Mouse (Mus musculus) limb, embryonic 14.5 days (tissue): ENCODE measurements at regions not wholly inside any gene's neighbourhood (a gene's known extent, or its start where the extent isn't known, plus 50 kb on each side); places are given as distances from the start of the nearest gene placed in this dataset.

ENCODE experiments used
- ATAC-seq: fragments of 200-750 bp; cut with Nextera tagmentation; 2 replicates; pipeline ENCODE4 v1.8.0; 2017; ENCODE audit warnings: low read depth, moderate number of reproducible peaks, moderate TSS enrichment; ENCODE audit not compliant: low FRiP score
- DNase-seq: peaks from one replicate; pipeline ENCODE4 v3.0.0-alpha.2; 2015; ENCODE audit warnings: low spot score
- H3K27ac ChIP-seq: fragments of 300-500 bp; sonication (generic); replicated peaks from 2 replicates; pipeline ENCODE4 v1.5.1; 2014; ENCODE audit warnings: low read depth, mild to moderate bottlenecking, low read length, moderate library complexity, mixed read lengths
- H3K27me3 ChIP-seq: fragments of 300-500 bp; sonication (generic); 2 replicates; pipeline ENCODE4 v1.6.1; 2014; ENCODE audit warnings: low read length, mixed read lengths; ENCODE audit not compliant: control insufficient read depth, insufficient read depth
- H3K36me3 ChIP-seq: fragments of 300-500 bp; sonication (generic); 2 replicates; pipeline ENCODE4 v1.6.1; 2014; ENCODE audit warnings: mild to moderate bottlenecking, low read length, moderate library complexity, mixed read lengths; ENCODE audit not compliant: control insufficient read depth, insufficient read depth
- H3K4me1 ChIP-seq: fragments of 300-500 bp; sonication (generic); 2 replicates; pipeline ENCODE4 v1.6.1; 2014; ENCODE audit warnings: antibody characterized with exemption, low read length, mixed read lengths; ENCODE audit not compliant: control insufficient read depth, insufficient read depth
- H3K4me2 ChIP-seq: fragments of 300-500 bp; sonication (generic); replicated peaks from 2 replicates; pipeline ENCODE4 v1.6.1; 2014; ENCODE audit warnings: low read depth, mild to moderate bottlenecking, low read length, moderate library complexity; ENCODE audit not compliant: severe bottlenecking
- H3K4me3 ChIP-seq: fragments of 300-500 bp; sonication (generic); replicated peaks from 2 replicates; pipeline ENCODE4 v1.5.1; 2014; ENCODE audit warnings: low read length
- H3K9ac ChIP-seq: fragments of 300-500 bp; sonication (generic); 2 replicates; pipeline ENCODE4 v1.6.1; 2014; ENCODE audit warnings: mild to moderate bottlenecking, low read depth, low read length, moderate library complexity; ENCODE audit not compliant: severe bottlenecking
- H3K9me3 ChIP-seq: fragments of 300-500 bp; sonication (generic); 2 replicates; pipeline ENCODE4 v1.6.1; 2016; ENCODE audit warnings: low read length; ENCODE audit not compliant: control insufficient read depth
- POLR2A ChIP-seq: fragments of 200-500 bp; IDR thresholded peaks from 2 replicates; pipeline ENCODE4 v1.8.0; 2012; ENCODE audit warnings: inconsistent platforms, mild to moderate bottlenecking, moderate library complexity, borderline replicate concordance; ENCODE audit not compliant: insufficient read depth, insufficient read length; ENCODE audit errors: extremely low read depth
- WGBS: fragments of 180-500 bp; shearing (Covaris S2); extraction: QIAGEN DNeasy Blood & Tissue Kit; methylation state at CpG from one replicate; pipeline ENCODE4 v1.1.7; 2014; 5-methylcytosine and 5-hydroxymethylcytosine counted together

DNA sequence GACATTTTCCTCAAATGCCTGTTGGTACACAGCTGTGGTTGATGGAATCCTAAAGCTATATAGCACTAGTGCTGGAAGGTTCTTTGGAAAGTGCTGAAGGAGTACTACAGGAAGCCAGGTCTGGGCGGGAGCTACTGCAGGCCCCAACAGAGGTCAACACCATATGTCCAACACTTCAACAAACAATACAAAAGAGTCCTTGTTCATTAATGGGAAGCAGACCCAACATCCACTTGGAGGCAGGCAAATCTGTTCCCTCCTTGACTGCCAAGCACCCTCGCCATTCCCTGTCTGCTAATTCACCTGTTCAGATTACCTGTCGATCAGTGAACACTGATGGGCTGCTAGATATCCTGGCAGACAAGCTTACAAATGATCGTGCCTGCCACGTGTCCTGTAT is 148.4 kb upstream of the Kbtbd8 start:
- ATAC-seq (no peak), DNase-seq (no peak)
- WGBS = 55% methylated on average over 5 of the region's 5 CpGs
- no peaks in the 10 kb centered on the region for H3K27me3 ChIP-seq
- peaks cover 6% of the 10 kb centered on the region; the same call in 1 of the 2 replicates for H3K4me1 ChIP-seq
- TF ChIP-seq POLR2A = no peak
- H3K27ac ChIP-seq = no peak overlapping the region
- H3K36me3 ChIP-seq = no peaks in the 10 kb centered on the region
- no peak overlapping the region for H3K4me3 ChIP-seq
- H3K9me3 ChIP-seq = no peaks in the 10 kb centered on the region
- no peak overlapping the region for H3K4me2 ChIP-seq
- H3K9ac ChIP-seq = no peak overlapping the region

DNA sequence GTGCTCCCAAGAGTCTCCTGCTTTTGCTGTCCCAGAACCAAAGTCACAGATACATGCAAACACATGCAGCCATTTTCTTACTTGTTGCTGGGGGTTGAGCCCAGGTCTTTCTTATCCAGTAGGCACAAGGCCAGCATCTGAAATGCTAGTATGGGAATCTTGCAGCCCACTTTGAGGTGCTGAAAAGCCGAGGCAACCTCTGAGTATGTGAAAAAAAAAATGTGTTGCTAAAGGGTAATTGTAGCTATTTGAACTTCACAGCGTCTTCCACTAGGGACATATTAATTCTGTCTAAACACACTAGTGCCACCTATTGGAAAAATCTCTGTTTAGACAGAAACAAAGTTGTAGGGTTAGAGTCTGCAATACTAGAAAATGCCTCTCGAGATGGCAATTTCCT is 150.1 kb upstream of the Kbtbd8 start:
- H3K4me1 ChIP-seq = peaks cover 6% of the 10 kb centered on the region; the same call in 1 of the 2 replicates
- H3K4me3 ChIP-seq = no peak overlapping the region
- H3K27ac ChIP-seq = no peak overlapping the region
- no peak overlapping the region for H3K4me2 ChIP-seq
- peak; percentile 71; the same call in 1 of the 2 replicates for ATAC-seq
- no peak for TF ChIP-seq POLR2A
- no peaks in the 10 kb centered on the region for H3K27me3 ChIP-seq
- 3% methylated on average over 3 of the region's 3 CpGs for WGBS
- H3K9me3 ChIP-seq = no peaks in the 10 kb centered on the region
- H3K36me3 ChIP-seq = no peaks in the 10 kb centered on the region
- DNase-seq = peak; percentile 93
- H3K9ac ChIP-seq = no peak overlapping the region

DNA sequence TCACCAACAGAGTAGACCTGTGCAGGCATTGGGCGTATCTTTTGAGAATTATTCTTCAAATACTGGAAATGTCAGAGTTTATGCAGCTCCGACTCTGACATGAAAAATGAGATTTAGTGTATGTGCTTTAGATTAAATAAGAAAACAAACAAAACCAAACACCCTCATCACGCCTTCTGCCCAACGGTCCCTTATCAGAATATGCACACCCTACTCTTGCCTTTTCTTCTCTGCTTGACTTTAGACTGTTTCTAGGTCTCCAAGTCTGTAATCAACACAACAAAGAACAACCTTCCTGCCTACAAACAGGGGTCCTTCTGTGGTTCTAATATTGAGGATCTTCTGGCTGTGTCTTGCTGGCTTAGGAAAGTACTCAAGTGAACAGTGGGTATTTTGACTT is 153.8 kb upstream of the Kbtbd8 start:
- H3K27ac ChIP-seq = no peak overlapping the region
- H3K4me1 ChIP-seq = peaks cover 6% of the 10 kb centered on the region; the same call in 1 of the 2 replicates
- no peak overlapping the region for H3K4me3 ChIP-seq
- DNase-seq (no peak), ATAC-seq (no peak)
- no peaks in the 10 kb centered on the region for H3K36me3 ChIP-seq
- H3K9me3 ChIP-seq = no peaks in the 10 kb centered on the region
- no peak for TF ChIP-seq POLR2A
- H3K9ac ChIP-seq = no peak overlapping the region
- no peaks in the 10 kb centered on the region for H3K27me3 ChIP-seq
- WGBS = 71% methylated on average over 4 of the region's 4 CpGs
- H3K4me2 ChIP-seq = no peak overlapping the region

DNA sequence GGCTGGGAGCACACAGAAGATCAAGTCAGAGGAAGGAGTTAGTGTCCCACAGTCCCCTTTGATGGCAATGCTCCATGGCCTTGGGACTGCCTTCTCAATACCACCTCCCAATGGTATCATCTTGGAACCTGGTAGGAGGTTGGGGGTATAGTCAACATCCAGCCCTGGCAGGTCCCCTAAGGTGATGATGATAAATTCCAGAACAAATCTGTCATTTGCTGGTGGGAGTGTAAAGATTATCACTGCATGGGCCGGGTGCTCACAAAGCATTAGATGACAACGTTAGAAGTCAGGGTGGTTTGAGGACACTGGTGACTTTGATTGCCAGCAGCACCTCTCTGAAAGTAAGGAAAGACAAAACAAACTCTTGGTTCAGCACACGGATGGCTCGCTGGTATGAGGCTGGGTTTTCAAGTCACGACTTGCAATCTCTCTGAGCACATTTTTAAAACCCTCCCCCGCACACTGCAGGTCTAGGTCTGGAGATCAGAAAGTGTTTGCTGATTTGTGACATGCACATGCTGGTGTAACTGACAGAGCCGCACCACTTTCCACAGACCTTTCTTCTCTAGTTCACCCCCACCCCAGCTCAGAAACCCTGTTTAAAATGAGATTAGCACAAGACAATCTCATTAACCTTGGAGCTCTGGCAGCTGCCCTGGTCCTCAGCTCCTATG is 154.5 kb upstream of the Kbtbd8 start:
- no peak for ATAC-seq

DNA sequence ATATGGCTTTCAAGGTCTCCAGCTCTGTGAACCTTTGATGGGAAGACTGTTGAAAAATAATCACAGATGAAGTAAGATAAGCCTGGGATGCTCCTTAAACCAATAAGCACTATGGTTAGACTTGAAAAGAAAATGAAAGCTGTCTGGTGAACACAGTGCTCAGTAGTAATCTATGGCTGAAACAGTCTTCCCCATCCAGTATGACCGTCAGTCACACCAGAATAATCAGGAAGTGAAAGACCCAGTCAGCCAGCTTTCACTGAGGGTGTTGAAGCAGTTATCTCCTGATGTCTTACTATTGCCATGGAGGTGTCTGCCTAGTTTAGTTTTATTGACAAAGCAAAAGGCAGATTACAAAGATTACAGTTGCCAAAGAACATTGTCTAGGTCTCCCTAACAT is 155.2 kb upstream of the Kbtbd8 start:
- no peak overlapping the region for H3K4me2 ChIP-seq
- H3K27me3 ChIP-seq = no peaks in the 10 kb centered on the region
- H3K4me3 ChIP-seq = no peak overlapping the region
- no peak overlapping the region for H3K9ac ChIP-seq
- WGBS = 80% methylated on average over 1 of the region's 1 CpGs
- no peak for ATAC-seq
- TF ChIP-seq POLR2A = no peak
- no peak overlapping the region for H3K27ac ChIP-seq
- DNase-seq = no peak
- H3K4me1 ChIP-seq = peaks cover 5% of the 10 kb centered on the region; the same call in 1 of the 2 replicates
- H3K36me3 ChIP-seq = no peaks in the 10 kb centered on the region
- H3K9me3 ChIP-seq = no peaks in the 10 kb centered on the region

More for the DNA sequence above, 154.5 kb upstream of the Kbtbd8 start:
- no peak overlapping the region for H3K4me3 ChIP-seq
- H3K9ac ChIP-seq = no peak overlapping the region
- H3K9me3 ChIP-seq = no peaks in the 10 kb centered on the region
- H3K27me3 ChIP-seq = no peaks in the 10 kb centered on the region
- DNase-seq = no peak
- H3K36me3 ChIP-seq = no peaks in the 10 kb centered on the region
- H3K4me2 ChIP-seq = no peak overlapping the region
- TF ChIP-seq POLR2A = no peak
- no peak overlapping the region for H3K27ac ChIP-seq
- H3K4me1 ChIP-seq = peaks cover 6% of the 10 kb centered on the region; the same call in 1 of the 2 replicates
- 35% methylated on average over 7 of the region's 7 CpGs for WGBS
